Mouse (Mus musculus) CH12.LX (cell line): Measurements from ENCODE around the gene Cpeb1.

Experiments
- BHLHE40 ChIP-seq: IDR thresholded peaks from 2 replicates; pipeline ENCODE4 v1.6.1; 2011; ENCODE audit warnings: mild to moderate bottlenecking, low read depth, low read length, improper control_type of control experiment
- CHD2 ChIP-seq: IDR thresholded peaks from 2 replicates; pipeline ENCODE4 v1.6.1; 2011; ENCODE audit warnings: low read length, improper control_type of control experiment
- CTCF ChIP-seq, 2 experiments: IDR thresholded peaks in 1 of 2; conservative IDR thresholded peaks in 1 of 2; 2 replicates each; pipeline ENCODE4 v1.5.1; 2011 to 2012; ENCODE audit warnings: low read depth in 2 of 2, low read length in 2 of 2, improper control_type of control experiment in 1 of 2, inconsistent platforms in 1 of 2, mild to moderate bottlenecking in 1 of 2, moderate library complexity in 1 of 2
- ELF1 ChIP-seq: IDR thresholded peaks from 2 replicates; pipeline ENCODE4 v1.6.1; 2014; ENCODE audit warnings: low read depth, mild to moderate bottlenecking, inconsistent platforms, low read length, improper control_type of control experiment
- EP300 ChIP-seq: IDR thresholded peaks from 2 replicates; pipeline ENCODE4 v1.6.1; 2011; ENCODE audit warnings: low read length, improper control_type of control experiment
- ETS1 ChIP-seq: conservative IDR thresholded peaks from 2 replicates; pipeline ENCODE4 v1.6.1; 2012; ENCODE audit warnings: low read depth, mild to moderate bottlenecking, inconsistent platforms, low read length, improper control_type of control experiment, moderate library complexity
- JUND ChIP-seq: conservative IDR thresholded peaks from 2 replicates; pipeline ENCODE4 v1.6.1; 2011; ENCODE audit warnings: low read depth, low read length, improper control_type of control experiment
- MAX ChIP-seq: IDR thresholded peaks from 2 replicates; pipeline ENCODE4 v1.6.1; 2011; ENCODE audit warnings: low read length, improper control_type of control experiment
- PAX5 ChIP-seq: IDR thresholded peaks from 2 replicates; pipeline ENCODE4 v1.6.1; 2012; ENCODE audit warnings: low read length, inconsistent platforms, mixed read lengths
- POLR2A ChIP-seq: IDR thresholded peaks from 2 replicates; pipeline ENCODE4 v1.6.1; 2011; ENCODE audit warnings: low read depth, mild to moderate bottlenecking, improper control_type of control experiment, low read length

GRCm38 (mm10) chr7:81453443-81454274 is 1.6 kb downstream of the Cpeb1 start:
- TF ChIP-seq MAX, result no peak
- no peak for TF ChIP-seq JUND
- TF ChIP-seq ETS1, result no peak
- TF ChIP-seq POLR2A, result no peak
- no peak for TF ChIP-seq CTCF (conservative IDR thresholded peaks at IDR 0.05 in 1 of 2, IDR thresholded peaks at IDR 0.05 in 1 of 2; ENCODE audit: low read depth in 2 of 2, low read length in 2 of 2)
- TF ChIP-seq CHD2, result no peak
- no peak for TF ChIP-seq EP300
- no peak for TF ChIP-seq PAX5
- TF ChIP-seq ELF1, result no peak
- TF ChIP-seq BHLHE40, result no peak
